Mouse (Mus musculus) kidney, adult 2 months (tissue): ENCODE results near the gene Mlh3. TPM values are rescaled to one million over a fixed set of nuclear protein-coding genes. Genes with fewer than 3 reads are reported as not detected.

Experiments
- DNase-seq: peaks from one replicate; pipeline ENCODE4 v3.0.0; 2021
- H3K27ac ChIP-seq: fragments of 200-500 bp; 2 replicates; pipeline ENCODE4 v1.5.1; 2012; ENCODE audit warnings: low read depth, low read length, control low read depth, inconsistent platforms; ENCODE audit not compliant: insufficient read depth
- H3K27me3 ChIP-seq: fragments of 200-500 bp; replicated peaks from 2 replicates; pipeline ENCODE4 v1.6.1; 2012; ENCODE audit warnings: mild to moderate bottlenecking, moderate library complexity, low read length, inconsistent platforms; ENCODE audit not compliant: control insufficient read depth, insufficient read depth
- H3K36me3 ChIP-seq: fragments of 200-500 bp; 2 replicates; pipeline ENCODE4 v1.6.1; 2012; ENCODE audit warnings: mild to moderate bottlenecking, moderate library complexity, low read length, inconsistent platforms; ENCODE audit not compliant: control insufficient read depth, insufficient read depth
- H3K4me1 ChIP-seq: fragments of 200-500 bp; 2 replicates; pipeline ENCODE4 v1.6.1; 2011; ENCODE audit warnings: low read length; ENCODE audit not compliant: control insufficient read depth, insufficient read depth
- H3K4me3 ChIP-seq: fragments of 200-500 bp; 2 replicates; pipeline ENCODE4 v1.5.1; 2011; ENCODE audit warnings: mild to moderate bottlenecking, low read depth, low read length, control low read depth; ENCODE audit not compliant: insufficient read depth
- CTCF ChIP-seq: fragments of 200-500 bp; conservative IDR thresholded peaks from 2 replicates; pipeline ENCODE4 v1.5.1; 2011; ENCODE audit warnings: low read depth, mild to moderate bottlenecking, control low read depth, low read length, moderate library complexity, mixed read lengths; ENCODE audit not compliant: insufficient read depth, insufficient read length
- POLR2A ChIP-seq: fragments of 200-500 bp; IDR thresholded peaks from one replicate; pipeline ENCODE4 v1.6.1; 2011; ENCODE audit warnings: low read depth, low read length, control low read depth
- WGBS: fragments of 180-500 bp; shearing (Covaris S2); methylation state at CpG from one replicate; pipeline ENCODE4 v1.1.7; 2018; 5-methylcytosine and 5-hydroxymethylcytosine counted together
- polyA plus RNA-seq: library from polyadenylated mRNA; depleted of rRNA; stranded (reverse); fragments of >200 nt; gene quantifications from 2 replicates; pipeline ENCODE4 v1.2.3, GENCODE M21; 2012

Gene Mlh3
- polyA plus RNA-seq, 1 experiment: 9.6 TPM

DNA sequence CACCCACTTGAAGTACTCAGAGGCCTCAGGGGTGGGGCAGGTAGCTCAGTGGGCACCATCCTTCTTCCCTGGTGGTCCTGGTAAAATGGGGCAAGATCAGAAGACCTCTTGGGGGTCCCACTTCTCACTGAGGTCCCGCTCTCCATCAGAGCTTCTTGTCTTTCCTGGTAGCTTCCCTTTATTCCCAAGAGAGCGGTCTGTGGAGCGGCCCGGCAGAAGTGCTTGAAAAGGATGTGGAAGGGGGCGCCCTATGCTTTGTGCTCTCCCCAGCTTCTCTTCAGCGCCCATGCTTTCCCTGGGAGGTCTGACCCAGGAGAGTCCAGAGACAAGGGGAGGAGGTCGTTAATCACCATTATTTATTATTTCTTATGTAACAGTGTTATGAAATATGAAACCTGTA, 73.0 kb downstream of the Mlh3 start:
- Histone ChIP-seq H3K4me1 (peaks cover 4% of the 10 kb centered on the region), H3K4me3 (no peak overlapping the region), H3K36me3 (no peaks in the 10 kb centered on the region), H3K27me3 (no peaks in the 10 kb centered on the region), H3K27ac (no peak overlapping the region)
- TF ChIP-seq CTCF: no peak
- TF ChIP-seq POLR2A: no peak
- WGBS: 83% methylated on average over 7 of the region's 7 CpGs
- DNase-seq: no peak

DNA sequence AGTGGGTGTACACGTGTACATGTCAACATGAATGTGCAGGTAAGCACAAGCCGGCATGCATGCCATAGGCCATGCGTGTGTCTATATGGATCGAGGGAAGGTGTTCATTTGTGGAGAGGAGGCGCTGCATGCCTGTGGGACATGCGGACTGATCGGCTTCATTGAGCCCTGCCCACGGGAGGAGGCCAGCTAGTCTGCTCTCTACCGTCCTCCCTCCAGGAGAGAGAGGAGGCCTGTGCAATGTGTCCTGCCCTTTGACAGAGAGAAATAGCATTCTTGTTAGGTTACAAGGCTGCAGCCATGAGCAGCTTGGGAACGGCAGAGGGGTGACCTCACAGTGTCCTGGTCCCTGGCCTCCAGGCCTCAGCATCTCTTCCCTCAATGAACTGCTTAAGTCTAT, 74.2 kb downstream of the Mlh3 start:
- H3K27me3 ChIP-seq: no peaks in the 10 kb centered on the region
- 87% methylated on average over 10 of the region's 10 CpGs for WGBS

DNA sequence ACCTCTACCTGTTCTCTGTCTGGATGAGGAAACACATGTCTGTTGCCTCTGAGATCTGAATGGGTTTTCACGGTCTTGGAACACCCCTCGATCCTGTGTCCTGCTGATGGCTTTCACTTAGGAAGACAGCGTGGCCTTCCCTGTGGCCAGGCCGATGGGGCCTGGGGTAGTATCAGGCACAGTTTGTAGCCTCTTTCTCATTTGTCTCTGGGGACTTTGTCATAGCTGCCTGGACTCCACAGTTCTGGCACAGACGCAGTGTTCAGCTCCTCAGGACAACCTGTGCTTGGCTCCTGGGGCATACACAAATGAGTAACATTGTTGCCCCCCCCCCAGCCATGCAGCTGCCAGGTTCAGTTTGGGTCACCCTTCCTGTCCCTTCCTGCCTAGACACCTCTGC, 75.3 kb downstream of the Mlh3 start:
- Histone ChIP-seq H3K36me3 (no peaks in the 10 kb centered on the region), H3K27ac (no peak overlapping the region), H3K4me1 (peaks cover 4% of the 10 kb centered on the region), H3K27me3 (no peaks in the 10 kb centered on the region), H3K4me3 (no peak overlapping the region)
- no peak for DNase-seq
- TF ChIP-seq CTCF (no peak), POLR2A (no peak)
- 51% methylated on average over 5 of the region's 5 CpGs for WGBS

More for the DNA sequence above, 74.2 kb downstream of the Mlh3 start:
- TF ChIP-seq CTCF: no peak
- TF ChIP-seq POLR2A: no peak
- no peak for DNase-seq
- Histone ChIP-seq H3K27ac (no peak overlapping the region), H3K4me1 (peaks cover 4% of the 10 kb centered on the region), H3K36me3 (no peaks in the 10 kb centered on the region), H3K4me3 (no peak overlapping the region)

DNA sequence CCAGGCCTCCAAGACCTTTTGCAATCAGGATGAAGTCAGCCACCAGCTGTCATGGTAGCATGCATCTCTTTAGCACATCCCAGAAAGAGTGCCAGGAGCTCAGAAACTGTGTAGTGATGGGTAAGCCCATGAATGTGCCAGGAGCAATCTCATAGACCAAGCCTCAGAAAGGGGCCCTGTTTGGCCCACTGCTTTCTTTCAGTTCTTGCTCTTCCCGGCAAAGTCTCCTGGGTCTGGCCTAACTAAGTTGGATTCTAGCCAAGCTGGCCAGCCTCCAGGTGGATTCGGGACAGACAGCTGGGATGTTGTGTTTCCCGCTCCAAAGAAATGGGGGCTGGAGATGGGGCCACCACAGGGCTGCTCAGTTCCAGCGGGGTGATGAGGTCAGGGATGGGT, 75.8 kb downstream of the Mlh3 start:
- Histone ChIP-seq H3K4me1 (peaks cover 4% of the 10 kb centered on the region), H3K27me3 (no peaks in the 10 kb centered on the region), H3K36me3 (no peaks in the 10 kb centered on the region), H3K4me3 (no peak overlapping the region), H3K27ac (no peak overlapping the region)
- TF ChIP-seq POLR2A: no peak
- no peak for TF ChIP-seq CTCF
- 19% methylated on average over 4 of the region's 4 CpGs for WGBS
- peak; percentile 81 for DNase-seq

DNA sequence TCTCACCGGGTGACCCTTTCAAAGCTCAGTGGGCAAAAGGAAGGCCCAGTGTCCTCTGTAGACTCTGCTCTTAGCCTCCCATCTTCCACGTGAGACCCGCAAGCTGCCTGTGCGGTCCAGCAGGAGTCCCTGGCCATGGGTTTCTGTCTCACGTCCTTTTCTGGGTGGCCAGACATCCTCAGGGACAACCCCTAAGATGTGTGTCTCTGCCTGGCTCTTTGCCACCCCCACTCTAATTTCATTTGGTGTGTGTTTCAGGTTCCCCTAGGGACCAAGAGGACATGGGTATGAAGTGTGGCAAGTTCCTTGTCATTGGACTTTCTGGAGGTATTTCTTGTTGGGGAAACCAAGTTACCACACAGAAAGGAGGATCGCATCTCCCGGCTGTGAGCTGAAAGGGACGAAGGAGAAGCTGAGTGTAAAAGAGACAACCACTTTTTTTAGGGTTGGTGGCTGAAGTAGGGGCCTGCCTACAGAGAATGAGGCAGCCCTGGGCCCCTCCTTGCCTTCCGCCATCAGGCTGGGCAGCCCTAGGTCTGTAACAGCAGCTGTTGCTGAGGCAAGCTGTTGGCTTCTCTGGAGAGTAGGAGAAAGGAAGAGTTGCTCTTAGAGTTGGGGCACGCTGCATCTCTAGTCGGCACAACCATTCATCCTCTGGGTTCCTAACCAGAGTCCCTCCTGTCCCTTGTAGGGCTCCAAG, 76.3 kb downstream of the Mlh3 start:
- no peak overlapping the region for H3K27ac ChIP-seq
- H3K4me3 ChIP-seq: no peak overlapping the region
- DNase-seq: no peak
- WGBS: 93% methylated on average over 11 of the region's 11 CpGs
- H3K27me3 ChIP-seq: no peaks in the 10 kb centered on the region
- no peak for TF ChIP-seq POLR2A
- peaks cover 4% of the 10 kb centered on the region for H3K4me1 ChIP-seq
- H3K36me3 ChIP-seq: no peaks in the 10 kb centered on the region

- TF ChIP-seq POLR2A: no peak
- TF ChIP-seq CTCF: no peak
- H3K27me3 ChIP-seq: no peaks in the 10 kb centered on the region
- no peaks in the 10 kb centered on the region for H3K36me3 ChIP-seq
- 85% methylated on average over 10 of the region's 10 CpGs for WGBS
- no peak for DNase-seq
- no peak overlapping the region for H3K4me3 ChIP-seq
- peaks cover 4% of the 10 kb centered on the region for H3K4me1 ChIP-seq
- no peak overlapping the region for H3K27ac ChIP-seq
Observed at GRCm38 (mm10) chr12:85193146-85193545, 77.3 kb downstream of the Mlh3 start.

DNA sequence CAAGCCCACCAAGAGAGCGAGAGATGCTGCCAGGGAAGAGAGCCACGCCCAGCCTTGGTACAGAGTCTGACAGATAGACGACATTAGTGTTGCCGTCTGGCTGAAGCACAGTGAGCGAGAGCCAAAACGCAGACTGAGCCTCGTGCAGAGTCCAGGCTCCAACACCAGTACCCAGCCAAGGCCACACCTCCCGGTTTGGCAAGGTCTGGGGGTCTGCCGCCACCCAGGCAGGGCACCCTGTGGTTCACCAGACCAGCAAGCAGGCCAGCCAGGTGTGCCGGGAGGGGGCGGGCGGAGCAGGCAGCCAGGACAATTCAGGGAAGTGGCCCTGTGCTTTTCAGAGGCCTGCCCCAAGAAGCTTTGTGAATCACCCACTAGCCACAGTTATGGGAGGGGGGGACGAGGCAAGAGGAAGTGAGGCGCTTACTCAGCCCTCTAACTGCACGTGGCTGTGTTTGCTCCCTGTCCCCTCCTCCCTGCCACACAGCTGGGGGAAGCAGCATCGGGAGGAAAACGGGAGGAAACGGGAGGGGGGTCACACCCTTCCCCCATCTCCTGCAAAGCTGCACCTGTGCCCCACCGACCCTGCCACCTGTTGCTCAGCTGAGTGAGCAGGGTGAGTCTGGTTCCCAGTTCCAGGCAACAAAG, 77.8 kb downstream of the Mlh3 start:
- TF ChIP-seq POLR2A (no peak), CTCF (no peak)
- H3K36me3 ChIP-seq: no peaks in the 10 kb centered on the region
- WGBS: 29% methylated on average over 19 of the region's 19 CpGs
- peak; percentile 37 for DNase-seq
- no peak overlapping the region for H3K27ac ChIP-seq
- H3K4me1 ChIP-seq: peaks cover 4% of the 10 kb centered on the region
- H3K27me3 ChIP-seq: no peaks in the 10 kb centered on the region
- H3K4me3 ChIP-seq: no peak overlapping the region
